Comparison of ENCODE assay signal across 8 mouse cellular contexts in the genomic region with DNA sequence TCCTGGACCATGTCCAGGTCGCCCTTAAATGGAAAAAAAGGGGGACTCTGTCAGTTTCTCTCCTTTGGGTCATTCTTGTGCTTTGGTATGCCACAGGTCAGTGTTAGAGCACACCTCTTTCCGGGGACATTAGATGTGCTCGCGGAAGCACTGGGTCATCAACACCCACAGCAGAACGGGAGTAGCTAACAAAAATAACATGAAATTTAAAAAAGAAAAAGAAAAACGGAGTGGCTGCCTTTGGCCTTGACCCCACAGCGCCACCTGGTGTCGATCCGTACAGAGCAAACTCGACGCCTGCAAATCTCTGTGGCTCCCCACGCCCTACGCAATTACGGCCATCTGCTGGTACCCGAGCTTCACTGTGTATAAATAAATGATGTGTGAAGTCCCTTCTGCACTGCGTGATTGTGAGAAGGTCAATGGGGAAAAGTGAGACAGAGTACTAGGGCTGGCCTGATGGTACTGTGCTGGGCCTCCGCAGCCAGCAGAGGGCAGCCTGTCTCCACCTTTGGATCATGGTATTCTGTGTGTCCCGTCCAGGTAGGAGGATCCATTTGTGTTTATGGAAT.
A peak's percentile ranks its signal among the peaks of the same experiment; 100 is the strongest.
DNase-seq lines count a peak whose midpoint lies in the region; ATAC-seq and TF ChIP-seq lines count a peak whose summit lies in the region.

No protein-coding gene starts in this region.

- peak; percentile 90 for TF ChIP-seq CTCF in E14TG2a.4 (conservative IDR thresholded peaks at IDR 0.05; ENCODE audit: low read length)
- peak; percentile 66 for TF ChIP-seq CTCF in bone marrow, adult 2 months (IDR thresholded peaks at IDR 0.05; ENCODE audit: control insufficient read depth, insufficient read depth, low read length)
- TF ChIP-seq CTCF in embryonic fibroblast, embryonic 13.5 days (IDR thresholded peaks at IDR 0.05; ENCODE audit: borderline replicate concordance, insufficient read depth, low read length), result peak; percentile 90
- TF ChIP-seq CTCF in layer of hippocampus, adult 2 months (conservative IDR thresholded peaks at IDR 0.05), result peak; percentile 92
- TF ChIP-seq CTCF in olfactory bulb, adult 2 months (IDR thresholded peaks at IDR 0.05; ENCODE audit: insufficient read depth, low read depth, low read length), result peak; percentile 97

- no peak for TF ChIP-seq POLR2A in bone marrow, adult 2 months (IDR thresholded peaks at IDR 0.05; ENCODE audit: borderline replicate concordance, control insufficient read depth, low read depth, low read length)
- TF ChIP-seq POLR2A in embryonic fibroblast, embryonic 13.5 days (IDR thresholded peaks at IDR 0.05; ENCODE audit: low read depth, low read length), result no peak
- no peak for TF ChIP-seq POLR2A in olfactory bulb, adult 2 months (IDR thresholded peaks at IDR 0.05; ENCODE audit: insufficient read depth, low read depth, low read length)

- no peaks in the 10 kb centered on the region for H3K9me3 ChIP-seq in E14TG2a.4 (ENCODE audit: low read length)

- peak; percentile 92 to 97 for ATAC-seq in hematopoietic stem cell, adult 5-6 weeks (replicated peaks in 1 of 2; ENCODE audit: insufficient read depth in 1 of 2, low FRiP score in 2 of 2, low TSS enrichment in 1 of 2, low read depth in 1 of 2, poor library complexity in 2 of 2, severe bottlenecking in 2 of 2)

- H3K27me3 ChIP-seq in E14TG2a.4 (ENCODE audit: insufficient read depth, low read length), result no peaks in the 10 kb centered on the region

- H3K27ac ChIP-seq in bone marrow, adult 2 months (ENCODE audit: control insufficient read depth, insufficient read depth, low read depth, low read length, poor library complexity), result no peak overlapping the region
- H3K27ac ChIP-seq in embryonic fibroblast, embryonic 13.5 days (ENCODE audit: insufficient read depth, low read length), result no peak overlapping the region
- H3K27ac ChIP-seq in layer of hippocampus, adult 2 months, result no peak overlapping the region
- H3K27ac ChIP-seq in olfactory bulb, adult 2 months (ENCODE audit: insufficient read depth, low read depth, low read length), result no peak overlapping the region

- H3K4me3 ChIP-seq in E14TG2a.4 (replicated peaks; ENCODE audit: low read length), result no peak overlapping the region
- H3K4me3 ChIP-seq in bone marrow, adult 2 months (replicated peaks; ENCODE audit: control insufficient read depth, low read depth, low read length), result no peak overlapping the region
- no peak overlapping the region for H3K4me3 ChIP-seq in embryonic fibroblast, embryonic 13.5 days (ENCODE audit: insufficient read depth, low read length)
- H3K4me3 ChIP-seq in layer of hippocampus, adult 2 months, result peak overlapping the region; percentile 27; the same call in 1 of the 2 replicates
- peak overlapping the region; percentile 22; the same call in 1 of the 2 replicates for H3K4me3 ChIP-seq in olfactory bulb, adult 2 months (ENCODE audit: insufficient read depth, low read depth, low read length)

- WGBS in bone marrow, adult 2 months, result 11% methylated on average over 18 of the region's 18 CpGs
- 8% methylated on average over 18 of the region's 18 CpGs for WGBS in olfactory bulb, adult 2 months

- H3K4me1 ChIP-seq in E14TG2a.4 (replicated peaks; ENCODE audit: low read depth, low read length), result no peaks in the 10 kb centered on the region
- no peaks in the 10 kb centered on the region for H3K4me1 ChIP-seq in bone marrow, adult 2 months (ENCODE audit: control insufficient read depth, insufficient read depth, low read length)
- no peaks in the 10 kb centered on the region for H3K4me1 ChIP-seq in embryonic fibroblast, embryonic 13.5 days (ENCODE audit: control insufficient read depth, insufficient read depth, low read length)
- H3K4me1 ChIP-seq in olfactory bulb, adult 2 months (ENCODE audit: control insufficient read depth, insufficient read depth, low read length), result no peaks in the 10 kb centered on the region

- peak; percentile 43 to 81 for DNase-seq in layer of hippocampus, adult 2 months (ENCODE audit: low spot score in 2 of 2)
- peak; percentile 10 to 13 for DNase-seq in lung, adult 18-20 months
- peak; percentile 34 for DNase-seq in urinary bladder, adult 2 months (ENCODE audit: low spot score)

- H3K36me3 ChIP-seq in E14TG2a.4 (ENCODE audit: insufficient read depth, low read length), result no peaks in the 10 kb centered on the region

Comparison
In these comparisons a context has a peak if more than half of its experiments do, and no peak if none do; other contexts are left out.
1. H3K4me3 ChIP-seq: peak in layer of hippocampus, adult 2 months (single experiment) and olfactory bulb, adult 2 months (single experiment); none in E14TG2a.4 (single experiment), bone marrow, adult 2 months (single experiment) and embryonic fibroblast, embryonic 13.5 days (single experiment).
2. DNase-seq: peak in every context shown above with its lines; median percentile 62 in layer of hippocampus, adult 2 months; 34 in urinary bladder, adult 2 months; 12 in lung, adult 18-20 months.
3. Peak in every context shown above with its lines, with median percentiles within 50 percentile points of each other: CTCF ChIP-seq.